Mouse (Mus musculus) monocyte, adult 5-6 weeks (primary cell): ENCODE measurements around the gene Shisa5. TPM values are rescaled to one million over a fixed set of nuclear protein-coding genes. Genes with fewer than 3 reads are reported as not detected.
A peak's percentile ranks its signal among the peaks of the same experiment; 100 is the strongest.

Experiments used
- ATAC-seq: fragments of 153-309, 156-312 bp; replicated peaks from 2 replicates; pipeline ENCODE4 v1.8.0; 2017; ENCODE audit warnings: mild to moderate bottlenecking; ENCODE audit not compliant: low TSS enrichment, insufficient number of reproducible peaks, severe bottlenecking, poor library complexity, low FRiP score
- total RNA-seq: library from RNA; stranded (forward); fragments of 200-1000, 200-491, 200-594 nt; gene quantifications from 3 replicates; pipeline ENCODE4 v1.2.3, GENCODE M21; 2017

The Shisa5 gene
- 523 to 1,277 TPM (median 526 TPM) in 3 replicates for total RNA-seq

DNA sequence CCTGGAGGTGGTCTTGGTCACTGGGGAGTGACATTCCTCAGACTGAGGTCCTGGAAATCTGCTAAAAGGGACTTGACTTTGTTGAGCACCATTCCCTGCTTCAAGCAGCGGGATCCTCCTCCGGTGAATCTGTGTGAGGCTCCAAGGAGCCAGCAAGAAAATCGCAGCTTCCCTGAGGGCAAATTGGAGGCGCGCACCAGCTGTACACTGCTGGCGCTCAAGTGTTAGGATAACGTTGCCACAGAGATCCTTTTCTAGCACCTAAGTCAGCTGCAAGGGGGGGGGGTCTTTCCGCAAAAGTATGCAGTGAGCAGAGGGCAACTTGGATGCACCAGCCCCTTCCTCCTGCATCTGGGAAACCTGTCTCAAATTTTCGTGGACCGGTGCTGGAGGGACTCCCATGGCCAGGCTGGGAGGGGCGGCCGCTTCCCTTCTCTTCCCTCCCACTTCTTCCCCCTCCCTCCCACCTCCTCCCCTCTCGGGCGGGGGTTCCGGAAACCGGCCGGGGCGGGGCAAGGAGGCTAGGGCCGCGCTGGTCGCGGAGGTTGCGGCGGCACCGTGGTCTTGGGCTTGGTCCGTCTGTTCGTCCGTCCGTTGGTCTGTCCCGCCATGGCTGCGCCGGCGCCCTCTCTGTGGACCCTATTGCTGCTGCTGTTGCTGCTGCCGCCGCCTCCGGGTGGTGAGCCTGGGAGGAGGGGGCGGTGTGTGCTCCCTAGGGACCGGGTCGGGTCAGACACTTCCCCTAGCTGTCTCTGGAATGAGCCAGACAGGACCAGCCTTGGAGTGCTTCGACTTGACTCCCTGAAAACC is at the start of gene Shisa5:
Gene Shisa5 (plus strand): TSS at position 480 of the 810 bp plus-strand sequence.
- peak; percentile 92 for ATAC-seq

DNA sequence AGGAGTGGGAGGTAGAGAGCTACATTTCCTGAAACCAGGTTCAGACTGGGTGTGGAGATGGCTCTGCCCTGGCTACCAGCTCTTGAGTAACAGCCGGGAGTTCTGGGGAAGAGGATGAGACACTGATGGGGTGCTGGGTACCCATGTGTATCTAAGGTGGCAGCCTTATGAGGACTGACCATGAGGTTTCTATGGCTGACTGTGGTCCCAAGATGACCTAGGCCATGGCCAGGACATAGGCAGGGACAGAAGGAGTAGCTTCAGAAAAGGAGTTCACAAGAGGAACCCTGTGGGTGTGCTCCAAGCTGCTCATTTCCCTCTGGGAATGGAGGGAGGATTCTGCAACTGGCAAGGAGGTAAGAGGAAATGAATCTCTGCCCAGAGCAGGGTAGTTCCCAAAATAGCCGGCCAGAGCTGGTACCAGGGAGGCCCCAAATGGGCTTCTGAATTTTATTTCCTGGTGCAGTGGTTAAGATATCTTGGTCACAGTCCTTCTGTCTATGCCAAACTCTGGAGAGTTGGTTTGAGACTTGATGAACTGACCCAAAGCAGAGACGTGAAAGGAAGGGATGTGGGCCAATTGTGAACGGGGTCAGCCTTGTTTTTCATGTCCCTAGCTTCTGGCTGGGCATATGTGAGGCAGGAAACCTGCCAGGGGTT is 48.4 kb upstream of the Shisa5 start:
- no peak for ATAC-seq

- no peak for ATAC-seq
Observed at GRCm38 (mm10) chr9:108990462-108990820, 47.9 kb upstream of the Shisa5 start.

- peak; percentile 86 for ATAC-seq
Observed at GRCm38 (mm10) chr9:108991428-108992084, 46.8 kb upstream of the Shisa5 start, which contains the start of gene Pfkfb4. Gene Pfkfb4, plus strand, starts transcription at chr9:108991778.

GRCm38 (mm10) chr9:108992085-108992469 is 46.3 kb upstream of the Shisa5 start:
- ATAC-seq = no peak; the same call in 1 of the 2 replicates

GRCm38 (mm10) chr9:108992620-108993361 is 45.6 kb upstream of the Shisa5 start:
- ATAC-seq = no peak

DNA sequence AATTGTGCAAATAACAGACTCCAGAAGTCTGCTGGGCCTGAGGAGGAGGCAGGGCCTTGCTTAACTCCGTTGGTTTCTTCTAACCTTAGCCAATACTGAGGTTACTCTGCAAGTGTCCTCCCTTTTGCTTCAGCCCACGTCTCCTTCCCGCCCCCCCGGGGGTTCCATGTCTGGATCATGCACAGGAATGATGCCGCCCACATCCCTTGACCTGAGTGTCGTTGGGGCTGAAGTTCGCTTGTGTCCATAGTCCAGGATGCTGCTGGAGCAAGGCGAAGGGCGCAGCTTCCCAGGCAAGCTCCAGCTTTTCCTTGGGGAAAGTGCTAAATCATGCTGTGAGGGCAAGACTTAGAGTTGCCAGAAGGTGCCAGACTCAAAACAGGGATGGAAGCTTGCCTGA is 42.0 kb upstream of the Shisa5 start:
- no peak for ATAC-seq

DNA sequence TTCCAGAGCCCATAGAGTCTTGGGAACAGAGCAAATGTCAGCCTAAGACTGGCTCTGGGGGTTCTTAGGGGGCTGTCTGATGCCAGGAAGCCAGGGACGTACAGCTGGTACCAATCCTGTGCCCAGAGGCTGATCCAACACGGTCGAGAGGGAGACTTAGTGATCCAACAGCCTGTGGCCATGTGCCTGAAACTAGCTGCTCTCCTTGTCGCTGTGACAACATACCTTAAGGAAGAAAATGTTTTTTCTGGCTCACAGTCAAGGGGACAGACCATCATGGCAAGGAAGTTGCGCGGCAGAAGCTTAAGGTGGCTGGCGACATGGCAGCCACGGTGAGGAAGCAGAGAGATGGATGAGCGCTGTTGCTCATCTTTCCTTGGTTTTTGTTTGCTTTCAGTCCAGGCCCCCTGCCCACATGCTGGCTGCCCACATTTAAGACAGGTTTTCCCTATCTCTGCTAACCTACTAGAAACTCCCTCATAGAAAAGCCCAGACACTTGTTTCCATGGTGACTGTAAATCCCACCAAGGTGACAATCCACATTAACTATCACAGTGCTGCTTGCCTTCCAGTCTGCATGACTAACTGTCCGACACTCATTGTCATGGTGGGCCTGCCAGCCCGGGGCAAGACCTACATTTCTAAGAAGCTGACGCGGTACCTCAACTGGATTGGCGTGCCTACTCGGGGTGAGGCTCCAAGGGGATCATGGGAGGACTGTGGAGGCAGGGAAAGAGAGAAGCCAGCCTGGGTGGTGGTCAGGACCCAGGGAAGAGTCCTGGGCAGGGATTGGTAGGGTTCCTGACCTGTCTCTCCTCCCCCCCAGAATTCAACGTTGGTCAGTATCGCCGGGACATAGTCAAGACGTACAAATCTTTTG is 39.8 kb upstream of the Shisa5 start:
- peak; percentile 24 for ATAC-seq

DNA sequence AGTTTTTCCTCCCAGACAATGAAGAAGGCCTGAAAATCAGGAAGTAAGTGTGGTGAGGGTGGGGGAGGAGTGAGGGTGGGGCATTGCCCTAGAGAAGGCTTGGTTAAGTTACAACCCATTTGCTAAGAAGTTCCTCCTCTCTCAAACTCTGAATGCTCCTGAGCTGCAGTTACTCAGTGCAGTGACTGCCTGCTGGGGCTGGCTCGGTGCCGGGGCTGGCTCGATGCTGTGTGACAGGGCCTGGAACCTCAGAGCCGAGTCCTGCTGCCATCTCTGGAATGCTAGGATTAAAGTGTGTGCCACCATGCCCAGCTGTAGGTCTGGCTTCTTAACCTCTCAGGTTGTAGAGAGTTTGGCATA is 39.2 kb upstream of the Shisa5 start:
- peak; percentile 46 for ATAC-seq

- ATAC-seq = peak; percentile 68
Observed at GRCm38 (mm10) chr9:109000726-109001125, 37.6 kb upstream of the Shisa5 start.

DNA sequence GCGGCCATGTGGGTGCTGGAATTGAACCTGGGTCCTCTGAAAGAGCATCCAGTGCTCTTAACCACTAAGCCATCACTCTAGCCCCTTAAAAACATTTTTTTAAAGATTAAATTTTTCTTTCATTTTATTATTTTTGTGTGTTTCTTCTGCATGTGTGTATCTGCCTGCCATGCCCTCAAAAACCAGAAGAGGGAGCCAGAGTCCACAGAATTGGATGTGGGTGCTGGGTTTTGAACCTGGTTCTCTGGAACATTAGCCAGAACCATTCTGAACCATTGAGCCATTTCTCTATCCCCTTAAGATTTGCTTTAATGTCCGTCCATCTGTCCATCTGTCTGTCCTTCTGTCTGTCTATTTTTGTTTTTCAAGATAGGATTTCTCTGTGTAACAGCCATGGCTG is 35.2 kb upstream of the Shisa5 start:
- ATAC-seq = no peak

- no peak for ATAC-seq
Observed at GRCm38 (mm10) chr9:109007025-109007780, 31.2 kb upstream of the Shisa5 start.

DNA sequence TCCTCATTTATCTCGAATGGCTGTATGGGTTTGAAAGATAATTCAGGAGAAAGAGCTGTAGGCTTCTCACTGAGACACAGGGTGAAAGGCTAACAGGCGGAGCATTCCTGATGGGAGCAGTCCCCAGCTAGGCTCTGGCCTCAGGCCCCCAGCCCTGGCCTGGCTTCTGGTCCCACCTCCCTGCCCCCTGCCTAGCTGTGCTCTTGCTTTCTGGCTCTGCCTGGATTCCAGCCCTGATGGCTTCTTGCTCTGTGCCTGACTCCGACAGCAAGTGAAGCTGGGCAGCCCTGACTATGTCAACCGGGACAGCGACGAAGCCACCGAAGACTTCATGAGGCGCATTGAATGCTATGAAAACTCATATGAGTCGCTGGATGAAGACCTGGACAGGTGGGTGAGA is 30.3 kb upstream of the Shisa5 start:
- ATAC-seq = no peak

- no peak for ATAC-seq
Observed at GRCm38 (mm10) chr9:109008994-109009635, 29.2 kb upstream of the Shisa5 start.

DNA sequence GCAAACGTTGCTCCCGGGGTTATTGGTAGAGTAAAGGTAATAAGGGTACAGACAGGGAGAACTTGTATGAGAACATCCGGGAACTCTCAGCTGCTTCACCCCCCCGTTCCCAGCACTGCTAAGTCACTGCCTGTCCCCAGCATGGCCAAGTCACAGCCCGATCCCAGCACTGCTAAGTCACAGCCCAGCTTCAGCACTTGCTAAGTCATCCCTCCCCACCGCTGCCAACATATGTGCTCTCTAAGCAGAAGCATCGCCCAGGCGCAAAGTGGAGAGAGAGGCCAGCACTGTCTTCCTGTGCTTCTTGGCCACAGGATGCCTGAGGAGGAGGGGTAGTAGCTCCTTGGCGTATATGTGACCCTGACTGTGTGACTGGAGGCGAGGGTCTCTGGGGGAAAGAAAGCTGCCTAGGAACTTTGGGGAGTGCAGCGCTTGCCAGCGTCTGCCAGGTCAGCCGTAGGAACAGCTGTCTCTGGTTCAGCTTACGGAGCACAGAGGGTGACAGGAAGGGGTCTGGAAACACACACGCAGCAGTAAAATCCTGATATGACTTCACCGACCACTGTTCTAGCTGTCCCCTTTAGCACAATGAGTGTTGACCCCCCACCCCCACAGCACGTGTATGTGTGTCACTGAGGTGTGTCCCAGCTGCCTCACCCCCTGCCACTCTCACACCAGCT is 28.6 kb upstream of the Shisa5 start:
- peak; percentile 80 for ATAC-seq

GRCm38 (mm10) chr9:109010316-109010690 is 28.1 kb upstream of the Shisa5 start:
- ATAC-seq = no peak

- no peak for ATAC-seq
Observed at GRCm38 (mm10) chr9:109015397-109015796, 23.0 kb upstream of the Shisa5 start.
